Mouse (Mus musculus): Measurements from ENCODE around the gene Cmip.

Gene Cmip

DNA sequence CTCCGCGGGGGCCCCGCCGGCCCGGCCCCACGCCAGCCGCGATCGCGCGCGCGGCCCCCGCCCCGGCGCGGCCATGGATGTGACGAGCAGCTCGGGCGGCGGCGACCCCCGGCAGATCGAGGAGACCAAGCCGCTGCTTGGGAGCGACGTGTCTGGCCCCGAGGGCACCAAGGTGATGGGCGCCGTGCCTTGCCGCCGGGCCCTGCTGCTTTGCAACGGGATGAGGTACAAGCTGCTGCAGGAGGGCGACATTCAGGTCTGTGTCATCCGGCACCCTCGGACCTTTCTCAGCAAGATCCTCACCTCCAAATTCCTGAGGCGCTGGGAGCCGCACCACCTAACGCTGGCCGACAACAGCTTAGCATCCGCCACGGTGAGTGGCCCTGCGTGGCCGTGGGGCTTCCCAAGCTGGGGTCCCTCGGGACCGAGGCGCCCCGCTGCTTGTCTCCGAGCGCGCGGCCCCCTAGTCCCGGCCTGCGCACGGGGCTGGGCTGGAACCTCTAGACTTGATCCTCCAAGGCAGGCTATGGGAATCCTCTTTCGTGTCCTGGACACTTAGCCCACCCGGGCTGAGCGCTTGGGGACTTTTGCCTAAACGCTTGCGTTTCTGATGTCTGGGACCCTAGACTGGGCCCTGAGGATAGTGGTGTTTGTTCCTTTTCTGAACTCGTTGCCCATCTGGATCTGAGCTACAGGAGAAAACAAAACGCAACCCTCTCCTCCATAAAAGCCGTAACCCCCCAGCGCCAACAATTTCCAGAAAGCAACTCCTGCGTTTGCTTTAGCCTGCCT lies at the start of gene Cmip:
TSS of gene Cmip (plus strand) at position 36 of the 792 bp plus-strand sequence.
- DNase-seq: peak; percentile 31 to 48

- no peak for DNase-seq
Measured at GRCm38 (mm10) chr8:117209150-117209549, 47.7 kb upstream of the Cmip start.

GRCm38 (mm10) chr8:117212100-117212499 lies 44.8 kb upstream of the Cmip start:
- no peak for DNase-seq

- DNase-seq: no peak
Measured at GRCm38 (mm10) chr8:117217724-117218123, 39.1 kb upstream of the Cmip start.

DNA sequence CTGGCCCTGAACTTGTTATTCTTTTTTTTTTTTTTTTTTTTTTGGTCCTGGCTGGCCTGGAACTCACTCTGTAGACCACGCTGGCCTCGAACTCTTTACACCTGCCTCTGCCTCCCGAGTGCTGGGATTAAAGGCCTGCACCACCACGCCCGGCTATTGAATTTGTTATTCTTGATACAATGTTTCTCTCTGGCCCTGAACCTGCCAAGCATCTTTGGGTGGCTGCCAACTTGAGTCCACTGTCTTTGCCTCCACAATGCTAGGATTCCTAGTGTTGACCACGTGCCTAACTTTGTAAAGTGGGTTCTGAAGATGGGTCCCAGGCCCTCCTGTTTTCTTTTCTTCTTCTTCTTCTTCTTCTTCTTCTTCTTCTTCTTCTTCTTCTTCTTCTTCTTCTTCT lies 34.5 kb upstream of the Cmip start:
- no peak for DNase-seq

DNA sequence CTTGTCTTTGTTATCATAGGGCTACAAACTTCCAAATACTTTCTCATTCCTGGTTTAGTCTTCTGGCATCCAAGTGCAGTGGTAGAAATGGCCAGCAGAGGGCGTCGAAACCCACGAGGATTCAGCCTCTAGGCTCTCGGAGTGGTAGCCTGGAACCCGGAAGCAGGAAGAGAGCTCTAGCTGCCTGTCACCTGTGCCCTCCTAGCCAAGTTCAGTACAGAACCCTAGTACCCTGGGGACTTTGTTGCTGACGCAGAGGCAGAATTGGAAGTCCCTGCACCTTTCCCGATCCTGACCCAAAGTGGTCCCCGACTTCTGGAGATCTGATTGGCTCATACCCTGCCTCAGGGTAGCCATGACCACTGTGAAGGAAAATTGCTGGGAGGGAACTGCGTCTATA lies 32.2 kb upstream of the Cmip start:
- peak; percentile 86 to 90 for DNase-seq

- DNase-seq: no peak
Measured at GRCm38 (mm10) chr8:117226306-117226705, 30.6 kb upstream of the Cmip start.

- peak; percentile 26 to 53 for DNase-seq
Measured at GRCm38 (mm10) chr8:117227339-117227738, 29.5 kb upstream of the Cmip start.

- no peak for DNase-seq
Measured at GRCm38 (mm10) chr8:117233199-117233598, 23.7 kb upstream of the Cmip start.

DNA sequence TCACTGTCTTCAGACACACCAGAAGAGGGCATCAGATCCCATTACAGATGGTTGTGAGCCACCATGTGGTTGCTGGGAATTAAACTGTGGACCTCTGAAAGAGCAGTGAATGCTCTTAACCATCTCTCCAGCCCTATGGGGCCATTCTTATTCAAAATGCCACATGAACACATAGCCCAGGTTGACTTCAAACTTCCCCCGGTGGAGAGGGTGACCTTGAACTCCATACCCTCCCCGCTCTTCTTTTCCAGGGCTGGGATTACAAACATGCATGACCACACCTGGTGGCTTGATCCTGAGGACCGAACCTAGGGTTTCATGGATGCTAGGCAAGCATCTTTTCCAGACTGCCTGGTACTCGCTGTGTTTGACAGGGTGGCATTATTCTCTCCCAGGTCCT lies 20.3 kb upstream of the Cmip start:
- DNase-seq: no peak

GRCm38 (mm10) chr8:117240326-117240725 lies 16.5 kb upstream of the Cmip start:
- no peak for DNase-seq

GRCm38 (mm10) chr8:117240841-117241494 lies 15.9 kb upstream of the Cmip start:
- DNase-seq: no peak

DNA sequence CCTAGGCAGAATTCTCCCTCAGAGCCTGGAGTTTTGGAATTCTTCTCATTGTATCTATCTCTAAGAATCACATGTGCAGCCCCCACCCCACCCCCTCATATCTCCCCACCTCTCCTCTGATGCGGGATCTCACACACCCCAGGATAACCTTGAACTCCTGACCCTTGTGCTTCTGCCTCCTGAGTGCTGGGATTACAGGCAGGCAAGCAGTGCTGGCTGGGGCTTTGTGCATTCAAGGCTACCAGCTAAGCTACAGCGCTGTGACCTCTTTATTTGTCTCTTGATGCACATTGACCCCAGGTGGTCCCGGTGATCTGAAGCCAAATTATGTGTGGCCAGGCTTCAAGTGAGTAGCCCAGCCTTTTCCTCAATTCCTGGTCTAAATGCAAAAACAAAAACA lies 15.0 kb upstream of the Cmip start:
- DNase-seq: no peak

- no peak for DNase-seq
Measured at GRCm38 (mm10) chr8:117242286-117242685, 14.6 kb upstream of the Cmip start.

DNA sequence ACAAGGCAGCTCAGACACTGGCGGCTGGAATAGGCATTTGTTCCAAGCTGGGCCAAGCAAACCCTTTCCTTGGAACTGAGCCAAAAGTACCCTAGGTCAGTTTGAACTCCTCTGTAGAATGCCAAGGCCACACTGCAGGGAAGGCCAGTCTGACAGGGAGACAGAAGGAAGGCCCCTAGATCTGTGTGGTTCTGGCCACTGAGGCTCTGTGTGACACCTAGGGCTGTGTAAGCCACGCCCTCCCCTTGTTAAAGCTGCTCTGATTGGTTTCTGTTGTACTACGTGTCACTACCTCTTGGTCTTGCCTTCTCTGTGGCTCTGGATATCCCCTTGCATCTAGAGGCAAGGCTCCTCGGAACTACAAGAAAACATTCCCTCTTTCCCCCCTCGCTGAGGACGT lies 12.3 kb upstream of the Cmip start:
- peak in 1 of 2 experiments; percentile 33 for DNase-seq

DNA sequence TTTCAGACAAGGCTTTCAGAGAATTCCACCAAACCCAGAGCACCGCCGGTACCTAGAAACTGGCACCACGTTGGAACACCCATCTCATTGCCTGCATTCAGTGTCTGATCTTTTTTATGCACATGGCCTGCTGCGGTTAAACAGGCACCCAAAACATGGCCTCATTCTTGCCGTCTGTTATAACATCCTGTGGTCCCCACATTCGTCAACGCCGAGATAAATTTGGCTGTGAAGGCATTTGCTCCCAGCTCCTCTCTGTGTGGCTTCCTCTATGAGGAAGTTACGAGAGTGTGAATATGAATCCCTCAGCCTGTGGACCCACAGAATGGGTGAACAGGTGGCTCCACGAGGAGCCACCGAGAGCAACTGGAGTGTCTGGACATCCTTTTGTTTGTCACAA lies 8.5 kb upstream of the Cmip start:
- DNase-seq: no peak

DNA sequence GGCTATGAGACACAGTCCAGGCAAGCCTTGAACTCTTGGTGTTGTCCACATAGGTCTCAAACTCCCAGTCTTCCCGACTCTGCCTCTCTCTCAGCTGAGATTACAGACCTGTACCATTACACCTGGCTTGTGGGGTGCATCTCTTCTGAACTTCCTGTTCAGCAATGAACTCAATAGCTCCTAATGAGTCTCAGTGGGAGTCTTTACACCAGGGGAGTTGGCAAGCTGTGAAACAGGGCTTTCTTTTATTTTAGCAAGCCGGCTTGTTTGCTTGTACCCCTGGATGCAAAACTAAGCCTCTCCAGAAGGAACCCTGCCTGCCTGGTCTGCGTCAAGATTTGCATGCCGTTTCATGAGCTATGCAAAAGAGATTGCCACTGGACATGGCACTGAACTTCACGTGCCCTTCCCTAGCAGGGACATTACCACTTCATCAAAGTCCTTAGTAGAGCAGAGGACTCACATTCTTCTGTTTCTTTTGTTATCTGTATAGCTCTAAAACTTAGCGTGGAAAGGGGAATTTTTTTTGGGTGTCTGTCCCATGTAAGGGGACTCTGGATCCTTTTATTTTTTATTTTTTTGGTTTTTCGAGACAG lies 5.7 kb upstream of the Cmip start:
- DNase-seq: no peak

- DNase-seq: no peak
Measured at GRCm38 (mm10) chr8:117252650-117253049, 4.2 kb upstream of the Cmip start.

DNA sequence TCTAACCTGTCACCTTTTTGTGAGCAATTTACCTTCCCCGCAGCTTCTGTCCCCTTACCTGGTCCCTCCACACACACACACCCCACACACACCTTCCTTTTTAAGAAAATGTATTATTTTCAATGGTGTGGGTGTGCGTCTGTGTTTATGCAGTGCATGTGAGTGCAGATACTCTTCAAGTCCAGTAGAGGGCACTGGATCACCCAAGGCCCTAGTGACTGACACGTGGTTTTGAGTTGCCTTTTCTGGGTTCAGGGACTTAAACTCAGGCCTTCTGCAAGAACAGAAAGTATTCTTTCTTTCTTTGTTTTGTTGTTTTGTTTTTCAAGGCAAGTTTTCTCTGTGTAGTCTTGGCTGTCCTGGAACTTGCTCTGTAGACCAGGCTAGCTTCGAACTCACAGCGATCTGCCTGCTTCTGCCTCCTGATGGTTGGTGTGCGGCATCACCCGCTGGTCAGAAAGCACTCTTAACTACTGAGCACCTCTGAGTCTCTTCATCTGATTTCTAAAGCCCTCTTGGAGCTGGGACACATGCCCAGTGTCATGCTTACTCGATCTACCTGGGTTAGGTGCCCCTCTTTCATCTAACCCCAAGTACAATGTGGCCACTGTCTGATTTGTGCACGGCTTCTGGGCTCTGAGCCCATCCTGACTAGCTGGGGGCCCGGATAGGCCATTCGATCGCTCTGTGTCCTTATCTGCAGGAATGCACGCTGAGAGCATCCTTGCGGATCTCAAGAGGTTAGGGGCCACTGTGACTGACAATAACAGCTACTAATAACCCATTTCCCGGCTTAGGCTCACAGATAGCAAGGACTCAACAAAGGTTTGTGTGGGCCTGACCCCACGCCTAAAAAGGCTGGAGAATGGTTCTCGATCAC lies 3.2 kb upstream of the Cmip start:
- DNase-seq: no peak

GRCm38 (mm10) chr8:117254496-117254895 lies 2.4 kb upstream of the Cmip start:
- peak in 1 of 2 experiments; percentile 23 for DNase-seq

DNA sequence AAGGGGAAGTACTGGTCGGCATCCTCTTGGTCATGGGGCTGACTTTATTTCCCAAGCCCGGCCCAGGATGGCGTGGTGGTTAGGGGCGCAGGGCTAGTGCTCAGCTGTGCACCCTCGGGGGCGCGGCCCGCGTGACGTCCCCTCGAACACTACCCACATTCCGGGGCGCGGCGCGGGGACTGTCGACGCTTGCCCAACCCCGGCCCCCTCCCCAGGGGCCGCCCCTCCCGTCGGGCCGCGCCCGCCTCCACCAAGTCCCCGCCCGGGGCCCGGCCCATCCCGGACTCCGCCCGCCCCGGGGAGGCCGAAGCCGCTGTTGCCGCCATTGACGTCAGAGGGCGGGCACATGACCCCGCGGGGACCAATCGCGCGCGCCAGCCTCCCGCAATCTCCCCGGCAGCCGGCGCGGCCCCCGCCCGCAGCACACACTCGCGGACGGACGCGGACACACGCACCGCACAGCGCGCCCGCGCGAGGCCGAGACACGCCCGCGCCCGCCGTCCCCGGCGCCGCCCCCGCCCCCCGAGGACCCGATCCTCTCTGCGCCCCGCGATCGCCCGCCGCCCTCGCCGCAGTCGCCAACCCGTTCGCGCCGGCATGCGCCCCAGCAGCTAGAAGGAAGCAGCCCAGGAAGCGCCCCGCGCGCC lies 449 bp upstream of the Cmip start:
- peak; percentile 95 to 96 for DNase-seq

DNA sequence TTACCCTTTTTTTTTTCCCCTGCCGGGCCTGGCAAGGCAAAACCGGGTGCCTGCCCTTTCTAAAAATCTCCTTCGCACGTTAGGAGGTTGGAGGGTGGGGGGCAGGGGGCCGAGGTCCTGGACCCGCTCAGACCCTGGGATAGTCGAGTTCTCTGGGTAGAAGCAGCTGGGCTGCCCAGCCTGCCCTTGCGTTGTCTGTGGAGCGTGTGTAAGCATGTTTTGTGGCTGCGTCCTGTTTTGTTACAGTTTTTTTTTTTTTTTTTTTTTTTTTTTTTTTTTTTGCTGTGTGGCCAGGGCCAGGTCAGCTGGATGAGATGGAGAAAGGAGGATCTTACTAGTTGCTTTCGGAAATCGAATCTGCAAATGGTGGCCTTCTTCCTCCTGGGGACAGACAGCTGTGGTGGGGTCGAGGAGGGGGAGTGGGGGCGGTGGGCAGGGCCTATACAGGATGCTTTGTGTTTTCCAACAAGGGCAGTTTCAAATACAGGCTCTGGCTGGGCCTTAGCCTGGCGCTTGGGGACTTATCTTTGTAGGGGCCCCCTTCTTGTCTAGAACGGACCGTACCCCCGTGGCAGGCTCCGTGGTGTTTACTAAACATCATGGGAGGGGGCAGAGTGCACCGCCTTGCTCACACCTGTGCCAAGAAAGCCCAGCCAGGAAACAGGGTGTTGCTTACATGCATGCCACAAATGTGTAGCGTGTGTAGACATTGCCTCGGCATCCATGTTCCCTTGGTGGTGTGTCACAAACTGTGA lies 1.1 kb downstream of the Cmip start:
- peak; percentile 44 to 60 for DNase-seq
